Mouse (Mus musculus) forebrain, embryonic 11.5 days (tissue): ENCODE measurements at regions not wholly inside any gene's neighbourhood (a gene's known extent, or its start where the extent isn't known, plus 50 kb on each side); places are given as distances from the start of the nearest gene placed in this dataset.

ENCODE experiments used
- ATAC-seq: fragments of 200-750 bp; cut with Nextera tagmentation; replicated peaks from 2 replicates; pipeline ENCODE4 v1.8.0; 2017; ENCODE audit warnings: moderate TSS enrichment; ENCODE audit not compliant: low FRiP score
- DNase-seq: peaks from one replicate; pipeline ENCODE4 v3.0.0-alpha.2; 2017; ENCODE audit warnings: low spot score
- H3K27ac ChIP-seq: fragments of 300-500 bp; sonication (generic); 2 replicates; pipeline ENCODE4 v1.5.1; 2014; ENCODE audit warnings: low read depth, low read length
- H3K27me3 ChIP-seq: fragments of 300-500 bp; sonication (generic); 2 replicates; pipeline ENCODE4 v1.6.1; 2014; ENCODE audit warnings: mild to moderate bottlenecking, low read length, mixed read lengths; ENCODE audit not compliant: control insufficient read depth, insufficient read depth
- H3K36me3 ChIP-seq: fragments of 300-500 bp; sonication (generic); 2 replicates; pipeline ENCODE4 v1.6.1; 2014; ENCODE audit warnings: mild to moderate bottlenecking, low read length, moderate library complexity, mixed read lengths; ENCODE audit not compliant: control insufficient read depth, insufficient read depth
- H3K4me1 ChIP-seq: fragments of 300-500 bp; sonication (generic); replicated peaks from 2 replicates; pipeline ENCODE4 v1.6.1; 2014; ENCODE audit warnings: low read length, mixed read lengths; ENCODE audit not compliant: control insufficient read depth, insufficient read depth
- H3K4me2 ChIP-seq: fragments of 300-500 bp; sonication (generic); 2 replicates; pipeline ENCODE4 v1.6.1; 2014; ENCODE audit warnings: low read depth, mild to moderate bottlenecking, low read length, moderate library complexity, mixed read lengths; ENCODE audit not compliant: severe bottlenecking
- H3K4me3 ChIP-seq: fragments of 300-500 bp; sonication (generic); 2 replicates; pipeline ENCODE4 v1.5.1; 2014; ENCODE audit warnings: low read depth, low read length
- H3K9ac ChIP-seq: fragments of 300-500 bp; sonication (generic); 2 replicates; pipeline ENCODE4 v1.6.1; 2014; ENCODE audit warnings: low read length
- H3K9me3 ChIP-seq: fragments of 300-500 bp; sonication (generic); 2 replicates; pipeline ENCODE4 v1.6.1; 2016; ENCODE audit warnings: low read length, mixed read lengths; ENCODE audit not compliant: control insufficient read depth
- WGBS: fragments of 180-500 bp; shearing (Covaris S2); extraction: QIAGEN DNeasy Blood & Tissue Kit; methylation state at CpG from one replicate; pipeline ENCODE4 v1.1.7; 2014; 5-methylcytosine and 5-hydroxymethylcytosine counted together

GRCm38 (mm10) chr13:110913177-110913576 lies 341.6 kb upstream of the Actbl2 start:
- ATAC-seq (no peak), DNase-seq (no peak)
- 83% methylated on average over 4 of the region's 4 CpGs for WGBS
- H3K9me3 ChIP-seq = no peaks in the 10 kb centered on the region
- no peaks in the 10 kb centered on the region for H3K4me1 ChIP-seq
- H3K4me2 ChIP-seq = no peak overlapping the region
- no peak overlapping the region for H3K27ac ChIP-seq
- H3K36me3 ChIP-seq = no peaks in the 10 kb centered on the region
- no peak overlapping the region for H3K9ac ChIP-seq
- no peak overlapping the region for H3K4me3 ChIP-seq
- no peaks in the 10 kb centered on the region for H3K27me3 ChIP-seq

- Histone ChIP-seq H3K27ac (no peak overlapping the region), H3K9me3 (no peaks in the 10 kb centered on the region), H3K4me1 (no peaks in the 10 kb centered on the region), H3K9ac (no peak overlapping the region), H3K4me3 (no peak overlapping the region), H3K36me3 (no peaks in the 10 kb centered on the region), H3K4me2 (no peak overlapping the region), H3K27me3 (no peaks in the 10 kb centered on the region)
- no peak for DNase-seq
- no peak for ATAC-seq
- WGBS = 89% methylated on average over 5 of the region's 5 CpGs
Observed at GRCm38 (mm10) chr13:110913687-110914086, 341.1 kb upstream of the Actbl2 start.

DNA sequence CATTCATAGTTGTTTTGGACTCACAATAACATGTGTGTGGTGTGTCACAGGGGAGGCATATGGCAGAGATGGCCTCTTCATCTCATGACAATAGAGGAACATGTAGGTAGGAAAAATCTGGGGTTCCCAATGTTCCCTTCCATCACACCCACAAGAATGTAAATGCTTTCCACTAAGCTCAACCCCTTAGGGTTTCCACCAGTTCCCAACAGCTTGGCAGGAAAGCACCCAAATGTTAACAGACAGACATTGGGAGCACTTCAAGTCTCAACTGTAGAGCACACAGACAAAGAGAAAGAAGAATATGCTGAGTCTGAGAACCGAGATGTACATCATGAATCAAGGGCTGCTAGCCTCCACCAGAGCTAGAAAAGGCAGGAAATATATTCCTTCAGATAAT lies 339.7 kb upstream of the Actbl2 start:
- no peaks in the 10 kb centered on the region for H3K4me1 ChIP-seq
- H3K4me3 ChIP-seq = no peak overlapping the region
- no peak overlapping the region for H3K9ac ChIP-seq
- DNase-seq (no peak), ATAC-seq (no peak)
- H3K4me2 ChIP-seq = no peak overlapping the region
- no peaks in the 10 kb centered on the region for H3K9me3 ChIP-seq
- no peaks in the 10 kb centered on the region for H3K36me3 ChIP-seq
- no peaks in the 10 kb centered on the region for H3K27me3 ChIP-seq
- WGBS = 67% methylated on average over 1 of the region's 1 CpGs
- H3K27ac ChIP-seq = no peak overlapping the region

DNA sequence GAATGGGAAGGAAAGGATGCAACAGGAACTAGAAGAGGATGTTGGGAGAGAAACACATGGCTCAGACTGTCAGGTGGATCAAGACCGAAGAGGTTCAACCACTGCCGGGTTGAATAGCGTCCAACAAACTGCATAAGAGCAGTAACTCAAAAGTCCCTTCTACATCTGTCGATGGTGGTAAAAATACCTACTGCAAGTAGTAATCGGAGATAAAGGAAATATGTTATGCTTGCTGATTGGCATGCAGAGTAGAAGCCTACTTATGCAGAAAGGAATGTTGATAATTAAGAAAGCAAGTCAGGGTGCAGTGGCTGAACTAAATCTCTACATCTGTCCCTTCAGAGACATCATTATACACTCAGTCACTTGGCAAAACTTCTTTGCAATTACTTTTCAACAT lies 330.9 kb upstream of the Actbl2 start:
- Histone ChIP-seq H3K4me3 (no peak overlapping the region), H3K4me2 (no peak overlapping the region), H3K27ac (no peak overlapping the region), H3K9ac (no peak overlapping the region), H3K4me1 (no peaks in the 10 kb centered on the region), H3K36me3 (no peaks in the 10 kb centered on the region), H3K27me3 (no peaks in the 10 kb centered on the region), H3K9me3 (no peaks in the 10 kb centered on the region)
- 95% methylated on average over 5 of the region's 5 CpGs for WGBS
- ATAC-seq (no peak), DNase-seq (no peak)

DNA sequence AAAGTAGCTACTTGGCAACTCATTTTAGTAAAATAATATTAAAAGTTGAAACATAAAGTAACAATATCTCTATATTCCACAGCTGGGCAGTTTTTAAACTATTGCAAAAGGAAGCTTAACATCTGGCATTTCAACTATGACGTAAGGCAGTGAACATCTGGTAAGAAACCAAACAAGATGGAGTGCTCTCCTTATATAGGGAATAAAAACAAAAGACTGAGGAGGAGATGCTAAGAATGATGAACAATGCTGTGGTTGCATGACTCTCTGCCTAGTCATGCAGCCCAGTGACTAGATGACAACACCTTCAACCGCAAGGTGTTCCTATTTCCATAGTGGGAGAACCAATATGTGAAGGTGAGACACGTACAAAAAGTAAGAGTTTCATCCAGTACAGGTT lies 329.9 kb upstream of the Actbl2 start:
- Histone ChIP-seq H3K4me1 (no peaks in the 10 kb centered on the region), H3K36me3 (no peaks in the 10 kb centered on the region), H3K4me2 (no peak overlapping the region), H3K27me3 (no peaks in the 10 kb centered on the region), H3K4me3 (no peak overlapping the region), H3K9me3 (no peaks in the 10 kb centered on the region), H3K9ac (no peak overlapping the region), H3K27ac (no peak overlapping the region)
- DNase-seq (no peak), ATAC-seq (no peak)
- WGBS = 92% methylated on average over 3 of the region's 3 CpGs

DNA sequence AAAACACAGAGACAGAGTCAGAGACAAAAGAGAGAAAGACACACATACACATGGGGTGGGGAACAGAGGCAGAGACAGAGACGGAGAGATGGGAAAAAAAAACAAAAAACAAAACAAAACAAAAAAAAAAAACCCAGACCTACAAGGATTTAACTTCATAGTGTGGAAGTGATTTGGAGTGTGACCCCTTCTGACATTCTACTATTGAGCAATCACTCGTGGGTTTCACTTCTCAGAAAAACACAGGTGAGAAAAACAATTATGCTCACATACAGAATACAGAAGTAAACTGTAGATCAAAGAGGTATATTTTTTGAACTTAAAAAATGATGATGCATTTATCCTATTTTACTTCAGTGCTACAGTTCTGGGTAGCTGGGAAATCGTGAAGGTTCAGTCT lies 326.7 kb upstream of the Actbl2 start:
- Histone ChIP-seq H3K27me3 (no peaks in the 10 kb centered on the region), H3K27ac (no peak overlapping the region), H3K9ac (no peak overlapping the region), H3K9me3 (no peaks in the 10 kb centered on the region), H3K4me3 (no peak overlapping the region), H3K4me1 (no peaks in the 10 kb centered on the region), H3K4me2 (no peak overlapping the region), H3K36me3 (no peaks in the 10 kb centered on the region)
- ATAC-seq = no peak
- no peak for DNase-seq
- 83% methylated on average over 3 of the region's 3 CpGs for WGBS

DNA sequence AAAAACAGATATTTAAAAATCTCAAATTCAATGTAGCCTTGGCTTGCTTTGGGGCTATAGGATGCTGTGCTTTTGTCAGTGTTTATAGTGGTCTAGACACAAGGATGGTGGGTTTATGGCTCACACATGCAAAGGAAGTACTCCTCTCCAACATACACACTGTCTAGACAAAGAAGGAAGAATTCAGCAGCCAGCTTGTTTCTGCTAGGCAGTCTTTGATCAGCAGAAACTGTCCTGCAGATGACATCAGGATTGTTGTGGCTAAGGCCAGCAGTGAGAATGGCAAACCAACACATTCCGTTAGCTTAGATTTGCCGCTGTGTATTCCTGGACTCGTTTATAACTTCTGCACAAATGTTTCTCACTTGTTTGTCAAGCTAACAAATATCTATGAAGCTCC lies 325.9 kb upstream of the Actbl2 start:
- no peak overlapping the region for H3K27ac ChIP-seq
- no peak overlapping the region for H3K9ac ChIP-seq
- H3K27me3 ChIP-seq = no peaks in the 10 kb centered on the region
- ATAC-seq (no peak), DNase-seq (no peak)
- 81% methylated on average over 3 of the region's 3 CpGs for WGBS
- no peak overlapping the region for H3K4me2 ChIP-seq
- no peak overlapping the region for H3K4me3 ChIP-seq
- H3K9me3 ChIP-seq = no peaks in the 10 kb centered on the region
- H3K4me1 ChIP-seq = no peaks in the 10 kb centered on the region
- no peaks in the 10 kb centered on the region for H3K36me3 ChIP-seq

DNA sequence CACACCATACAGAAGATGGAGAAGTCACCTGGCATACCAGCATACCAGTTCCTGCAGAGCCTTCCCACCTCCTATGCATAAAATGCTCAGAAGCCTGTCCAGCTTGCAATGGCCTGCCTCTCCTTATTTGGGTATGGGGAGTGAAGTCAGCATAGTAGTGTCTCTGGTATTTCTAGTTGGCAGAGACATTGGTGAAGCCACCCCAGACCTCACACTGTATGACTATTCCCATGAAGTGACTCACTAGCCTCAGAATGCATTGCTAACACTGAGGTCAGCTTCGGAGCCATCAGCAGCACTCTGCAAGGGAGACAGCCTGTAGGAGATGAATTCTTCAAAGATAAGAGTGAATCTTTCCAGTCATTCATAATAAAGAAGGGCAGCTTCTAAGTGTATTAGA lies 325.2 kb upstream of the Actbl2 start:
- H3K27me3 ChIP-seq = no peaks in the 10 kb centered on the region
- no peak overlapping the region for H3K9ac ChIP-seq
- 92% methylated on average over 1 of the region's 1 CpGs for WGBS
- DNase-seq (no peak), ATAC-seq (no peak)
- no peak overlapping the region for H3K4me2 ChIP-seq
- no peaks in the 10 kb centered on the region for H3K9me3 ChIP-seq
- no peaks in the 10 kb centered on the region for H3K36me3 ChIP-seq
- no peaks in the 10 kb centered on the region for H3K4me1 ChIP-seq
- H3K4me3 ChIP-seq = no peak overlapping the region
- H3K27ac ChIP-seq = no peak overlapping the region

DNA sequence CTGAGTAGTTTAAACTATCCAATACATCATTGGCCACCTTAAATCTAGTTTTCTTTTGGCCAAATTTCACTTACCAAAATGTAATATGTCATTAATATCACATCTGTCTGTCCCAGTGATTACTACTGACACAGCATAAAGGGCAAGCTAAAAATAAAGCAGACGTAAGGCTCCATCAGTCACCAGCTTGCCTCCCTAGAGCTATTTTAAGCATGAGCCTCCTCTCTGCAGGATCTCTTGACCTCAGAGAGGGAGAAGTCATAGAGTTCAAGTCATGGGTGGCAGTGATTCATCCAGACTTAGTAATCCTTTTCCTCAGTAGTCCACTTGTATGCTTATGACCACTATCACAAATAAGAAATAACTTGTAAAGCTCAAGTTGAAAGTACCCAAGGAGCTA lies 313.2 kb upstream of the Actbl2 start:
- H3K9me3 ChIP-seq = no peaks in the 10 kb centered on the region
- WGBS = 81% methylated on average over 1 of the region's 1 CpGs

More for the DNA sequence above, 313.2 kb upstream of the Actbl2 start:
- ATAC-seq (no peak), DNase-seq (no peak)
- Histone ChIP-seq H3K4me3 (no peak overlapping the region), H3K9ac (no peak overlapping the region), H3K4me2 (no peak overlapping the region), H3K36me3 (no peaks in the 10 kb centered on the region), H3K4me1 (no peaks in the 10 kb centered on the region), H3K27me3 (no peaks in the 10 kb centered on the region), H3K27ac (no peak overlapping the region)
